Mouse (Mus musculus): ENCODE data around the gene Rad1.

Gene Rad1

GRCm38 (mm10) chr15:10485484-10486364 is at the start of gene Rad1, which contains the start of gene Brix1:
TSS of gene Rad1 (plus strand) at chr15:10486018.
TSS of gene Brix1 (minus strand) at chr15:10485947.
- in situ Hi-C loops (cut with MboI; ENCODE audit: low sequenced_read_pairs), result loop anchor here (25.0 kb wide), 1 partner anchor 902 kb away; the partner anchor contains the start of gene Tars

GRCm38 (mm10) chr15:10436893-10437292 is 48.9 kb upstream of the Rad1 start:
- in situ Hi-C loops (cut with MboI; ENCODE audit: low sequenced_read_pairs), result no loop called here

GRCm38 (mm10) chr15:10439963-10440362 is 45.9 kb upstream of the Rad1 start:
- in situ Hi-C loops (cut with MboI; ENCODE audit: low sequenced_read_pairs), result no loop called here

GRCm38 (mm10) chr15:10441493-10441892 is 44.3 kb upstream of the Rad1 start:
- in situ Hi-C loops (cut with MboI; ENCODE audit: low sequenced_read_pairs), result no loop called here

GRCm38 (mm10) chr15:10442275-10442674 is 43.5 kb upstream of the Rad1 start:
- in situ Hi-C loops (cut with MboI; ENCODE audit: low sequenced_read_pairs), result no loop called here

- in situ Hi-C loops (cut with MboI; ENCODE audit: low sequenced_read_pairs), result no loop called here
These were observed 38.7 kb upstream of the Rad1 start for GRCm38 (mm10) chr15:10447102-10447501.

GRCm38 (mm10) chr15:10460986-10461385 is 24.8 kb upstream of the Rad1 start:
- in situ Hi-C loops (cut with MboI; ENCODE audit: low sequenced_read_pairs), result no loop called here

GRCm38 (mm10) chr15:10463555-10463954 is 22.3 kb upstream of the Rad1 start:
- in situ Hi-C loops (cut with MboI; ENCODE audit: low sequenced_read_pairs), result no loop called here

GRCm38 (mm10) chr15:10464678-10465077 is 21.1 kb upstream of the Rad1 start:
- in situ Hi-C loops (cut with MboI; ENCODE audit: low sequenced_read_pairs), result no loop called here

GRCm38 (mm10) chr15:10468761-10469160 is 17.1 kb upstream of the Rad1 start:
- in situ Hi-C loops (cut with MboI; ENCODE audit: low sequenced_read_pairs), result no loop called here

GRCm38 (mm10) chr15:10469641-10470150 is 16.1 kb upstream of the Rad1 start:
- in situ Hi-C loops (cut with MboI; ENCODE audit: low sequenced_read_pairs), result no loop called here

- in situ Hi-C loops (cut with MboI; ENCODE audit: low sequenced_read_pairs), result no loop called here
These were observed 15.5 kb upstream of the Rad1 start, which contains the start of gene Dnajc21 for GRCm38 (mm10) chr15:10470151-10470831. TSS of gene Dnajc21 (minus strand) at chr15:10470516.

- in situ Hi-C loops (cut with MboI; ENCODE audit: low sequenced_read_pairs), result no loop called here
These were observed 14.9 kb upstream of the Rad1 start for GRCm38 (mm10) chr15:10470941-10471340.

- in situ Hi-C loops (cut with MboI; ENCODE audit: low sequenced_read_pairs), result loop anchor here (25.0 kb wide), 1 partner anchor 901 kb away; the partner anchor contains the start of gene Tars
These were observed 584 bp downstream of the Rad1 start for GRCm38 (mm10) chr15:10486365-10486839.

GRCm38 (mm10) chr15:10487246-10487645 is 1.4 kb downstream of the Rad1 start:
- in situ Hi-C loops (cut with MboI; ENCODE audit: low sequenced_read_pairs), result loop anchor here (25.0 kb wide), 1 partner anchor 900 kb away; the partner anchor contains the start of gene Tars

GRCm38 (mm10) chr15:10490101-10490500 is 4.3 kb downstream of the Rad1 start:
- in situ Hi-C loops (cut with MboI; ENCODE audit: low sequenced_read_pairs), result loop anchor here (10.0 to 25.0 kb wide), 2 partner anchors 405 to 897 kb away; partner anchors contain the start of gene Tars

GRCm38 (mm10) chr15:10495944-10496343 is 10.1 kb downstream of the Rad1 start:
- in situ Hi-C loops (cut with MboI; ENCODE audit: low sequenced_read_pairs), result loop anchor here (10.0 to 25.0 kb wide), 2 partner anchors 399 to 891 kb away; partner anchors contain the start of gene Tars

GRCm38 (mm10) chr15:10496696-10497095 is 10.9 kb downstream of the Rad1 start:
- in situ Hi-C loops (cut with MboI; ENCODE audit: low sequenced_read_pairs), result loop anchor here (10.0 to 25.0 kb wide), 2 partner anchors 398 to 891 kb away; partner anchors contain the start of gene Tars

GRCm38 (mm10) chr15:10499593-10499992 is 13.8 kb downstream of the Rad1 start:
- in situ Hi-C loops (cut with MboI; ENCODE audit: low sequenced_read_pairs), result loop anchor here (10.0 to 25.0 kb wide), 2 partner anchors 395 to 888 kb away; partner anchors contain the start of gene Tars

- in situ Hi-C loops (cut with MboI; ENCODE audit: low sequenced_read_pairs), result no loop called here
These were observed 14.2 kb downstream of the Rad1 start for GRCm38 (mm10) chr15:10500035-10500434.
